15 mouse cellular contexts compared by ENCODE assay signal in genomic region chr12:105526186-105526585, GRCm38 (mm10). TPM values are rescaled to one million over a fixed set of nuclear protein-coding genes. Genes with fewer than 3 reads are reported as not detected.
DNase-seq lines count a peak whose midpoint lies in the region; ATAC-seq and TF ChIP-seq lines count a peak whose summit lies in the region.
"Had no signal": no experiment of that assay in that cellular context is flagged by ENCODE, and none has a peak within 500 bp of the region (broad histone marks: within the 10 kb centered on the region; RNA-seq: fewer than 3 reads in every experiment).

No protein-coding gene starts in this region.

- no peak for ATAC-seq in kidney, embryonic 14.5 days (ENCODE audit: low FRiP score, low TSS enrichment)
- no peak for ATAC-seq in lung, embryonic 16.5 days (ENCODE audit: low read depth)
- ATAC-seq: intestine, postnatal 0 days had no signal

- TF ChIP-seq POLR2A in small intestine, adult 2 months (IDR thresholded peaks at IDR 0.05; ENCODE audit: low read depth, low read length): no peak

- WGBS in kidney, embryonic 14.5 days: 81% methylated on average over 3 of the region's 3 CpGs
- WGBS in lung, embryonic 16.5 days: 48% methylated on average over 3 of the region's 3 CpGs
- WGBS in small intestine, adult 2 months: 74% methylated on average over 3 of the region's 3 CpGs

- no peaks in the 10 kb centered on the region for H3K36me3 ChIP-seq in kidney, embryonic 14.5 days (ENCODE audit: control insufficient read depth, insufficient read depth, low read length)
- no peaks in the 10 kb centered on the region for H3K36me3 ChIP-seq in lung, embryonic 16.5 days (ENCODE audit: control insufficient read depth, insufficient read depth, low read length)
- no peaks in the 10 kb centered on the region for H3K36me3 ChIP-seq in small intestine, adult 2 months (ENCODE audit: control insufficient read depth, insufficient read depth, low read length)
- H3K36me3 ChIP-seq: forebrain, embryonic 12.5 days; heart, embryonic 15.5 days had no signal

- H3K27ac ChIP-seq in gastrocnemius, adult 2 months: peak overlapping the region; percentile 78
- peak overlapping the region; percentile 30; the same call in 1 of the 2 replicates for H3K27ac ChIP-seq in kidney, embryonic 14.5 days (ENCODE audit: low read depth, low read length)
- peak overlapping the region; percentile 69 for H3K27ac ChIP-seq in lung, embryonic 16.5 days (ENCODE audit: low read length)
- H3K27ac ChIP-seq in small intestine, adult 2 months (ENCODE audit: insufficient read depth, low read depth, low read length): peak overlapping the region; percentile 75
- H3K27ac ChIP-seq: forebrain, embryonic 12.5 days; heart, embryonic 15.5 days had no signal

- H3K4me3 ChIP-seq in gastrocnemius, adult 2 months: no peak overlapping the region
- no peak overlapping the region for H3K4me3 ChIP-seq in kidney, embryonic 14.5 days (ENCODE audit: low read length)
- H3K4me3 ChIP-seq in lung, embryonic 16.5 days (ENCODE audit: low read length): no peak overlapping the region
- H3K4me3 ChIP-seq in small intestine, adult 2 months (ENCODE audit: low read depth, low read length): no peak overlapping the region
- H3K4me3 ChIP-seq: forebrain, embryonic 12.5 days; heart, embryonic 15.5 days; myocyte had no signal

- H3K9me3 ChIP-seq in kidney, embryonic 14.5 days (ENCODE audit: control insufficient read depth, low read length): peaks cover 2% of the 10 kb centered on the region; the same call in 1 of the 2 replicates
- H3K9me3 ChIP-seq in lung, embryonic 16.5 days (ENCODE audit: control insufficient read depth, low read length): peaks cover 4% of the 10 kb centered on the region; the same call in 1 of the 2 replicates

- intact Hi-C loops in gastrocnemius, adult 2 months (cut with DNase I): no loop called here
- intact Hi-C loops in gastrocnemius, postnatal 36 days (cut with DNase I): no loop called here

- no peak for TF ChIP-seq CTCF in gastrocnemius, adult 2 months (IDR thresholded peaks at IDR 0.05)
- TF ChIP-seq CTCF in small intestine, adult 2 months (IDR thresholded peaks at IDR 0.05; ENCODE audit: extremely low read depth, insufficient read length, insufficient replicate concordance, low read depth, low read length): no peak

- H3K4me2 ChIP-seq in kidney, embryonic 14.5 days (replicated peaks; ENCODE audit: low read depth, low read length): no peak overlapping the region
- H3K4me2 ChIP-seq in lung, embryonic 16.5 days (ENCODE audit: low read depth, low read length): no peak overlapping the region
- H3K4me2 ChIP-seq: forebrain, embryonic 12.5 days; heart, embryonic 15.5 days; midbrain, embryonic 11.5 days had no signal

- no peak for DNase-seq in gastrocnemius, adult 2 months
- DNase-seq in gastrocnemius, postnatal 36 days: no peak
- no peak for DNase-seq in kidney, adult 9 months
- DNase-seq in lung, postnatal 10 days: no peak
- no peak for DNase-seq in frontal cortex, postnatal 10 days (ENCODE audit: low spot score in 2 of 2)

- no peaks in the 10 kb centered on the region for H3K4me1 ChIP-seq in kidney, embryonic 14.5 days (ENCODE audit: control insufficient read depth, insufficient read depth, low read length)
- peaks cover 27% of the 10 kb centered on the region for H3K4me1 ChIP-seq in lung, embryonic 16.5 days (replicated peaks; ENCODE audit: control insufficient read depth, insufficient read depth, low read length)
- H3K4me1 ChIP-seq in small intestine, adult 2 months (ENCODE audit: control insufficient read depth, insufficient read depth, insufficient read length, low read length): peaks cover 7% of the 10 kb centered on the region; the same call in 1 of the 2 replicates
- H3K4me1 ChIP-seq: forebrain, embryonic 12.5 days had no signal

- no peaks in the 10 kb centered on the region for H3K27me3 ChIP-seq in kidney, embryonic 14.5 days (ENCODE audit: control insufficient read depth, insufficient read depth, low read length)
- no peaks in the 10 kb centered on the region for H3K27me3 ChIP-seq in lung, embryonic 16.5 days (ENCODE audit: control insufficient read depth, insufficient read depth, low read depth, low read length)
- H3K27me3 ChIP-seq in small intestine, adult 2 months (ENCODE audit: control insufficient read depth, insufficient read depth, low read length): no peaks in the 10 kb centered on the region
- H3K27me3 ChIP-seq: forebrain, embryonic 12.5 days; heart, embryonic 15.5 days had no signal

- H3K9ac ChIP-seq in kidney, embryonic 14.5 days (ENCODE audit: low read depth, low read length): no peak overlapping the region
- no peak overlapping the region for H3K9ac ChIP-seq in lung, embryonic 16.5 days (ENCODE audit: low read length)
- H3K9ac ChIP-seq: forebrain, embryonic 12.5 days; heart, embryonic 15.5 days had no signal

RNA-seq across cellular contexts. Expression of gene Bdkrb2, which starts 36.8 kb away (rescaled TPM):
- under 1 TPM; 0.39 to 0.82 TPM for total RNA-seq in gastrocnemius, adult 2 months (2021)
- under 1 TPM; 0.52 to 0.66 TPM for total RNA-seq in gastrocnemius, postnatal 36 days (2021)
- 0.12 and 0.14 TPM in 2 replicates for polyA plus RNA-seq in kidney, embryonic 14.5 days (2014; fragmentation: Nextera tagmentation; extraction: Ambion mirVana)
- polyA plus RNA-seq in lung, embryonic 16.5 days (2015; fragmentation: Nextera tagmentation; extraction: Ambion mirVana): 1.3 and 1.6 TPM in 2 replicates
- polyA plus RNA-seq in small intestine, adult 2 months (2012; rRNA removed): 3.1 and 8.3 TPM in 2 replicates
- total RNA-seq: common myeloid progenitor, adult 5-6 weeks had no signal
- polyA plus RNA-seq: liver, adult 2 months had no signal
